Mouse (Mus musculus) MEL (cell line): ENCODE measurements around the gene Trak1. TPM values are rescaled to one million over a fixed set of nuclear protein-coding genes. Genes with fewer than 3 reads are reported as not detected.

ENCODE experiments used
- DNase-seq: peaks from one replicate; pipeline ENCODE4 v3.0.0; 2011; ENCODE audit warnings: low read depth, low spot score
- H3K27ac ChIP-seq: 2 replicates; pipeline ENCODE4 v1.5.1; 2012; ENCODE audit warnings: low read depth, mild to moderate bottlenecking, control low read depth, low read length, moderate library complexity; ENCODE audit not compliant: control insufficient read depth
- H3K27me3 ChIP-seq, 2 experiments: fragments of 150-350 bp in 1 of 2; sonication (generic) in 1 of 2; 2 replicates each; pipeline ENCODE4 v1.6.1; 2012; ENCODE audit warnings: low read length in 2 of 2, mild to moderate bottlenecking in 2 of 2, improper control_type of control experiment in 1 of 2, moderate library complexity in 1 of 2; ENCODE audit not compliant: insufficient read depth in 2 of 2, control insufficient read depth in 1 of 2
- H3K36me3 ChIP-seq, 2 experiments: 2 replicates each; pipeline ENCODE4 v1.6.1; 2012 to 2014; ENCODE audit warnings: low read length in 2 of 2, improper control_type of control experiment in 1 of 2, inconsistent platforms in 1 of 2, mild to moderate bottlenecking in 1 of 2; ENCODE audit not compliant: insufficient read depth in 2 of 2, control insufficient read depth in 1 of 2
- H3K4me1 ChIP-seq, 2 experiments: fragments of 150-350 bp in 1 of 2; sonication (generic) in 1 of 2; 2 replicates each; pipeline ENCODE4 v1.6.1; 2012; ENCODE audit warnings: low read length in 2 of 2, improper control_type of control experiment in 1 of 2, mild to moderate bottlenecking in 1 of 2; ENCODE audit not compliant: insufficient read depth in 2 of 2, control insufficient read depth in 1 of 2
- H3K4me3 ChIP-seq, 2 experiments: fragments of 150-350 bp in 1 of 2; sonication (generic) in 1 of 2; 2 replicates each; pipeline ENCODE4 v1.5.1; 2012; ENCODE audit warnings: low read depth in 2 of 2, low read length in 2 of 2, mild to moderate bottlenecking in 2 of 2, moderate library complexity in 2 of 2, control low read depth in 1 of 2, improper control_type of control experiment in 1 of 2; ENCODE audit not compliant: control insufficient read depth in 1 of 2, insufficient read depth in 1 of 2
- H3K79me2 ChIP-seq: 2 replicates; pipeline ENCODE4 v1.6.1; 2012; ENCODE audit warnings: mild to moderate bottlenecking, low read length, moderate library complexity; ENCODE audit not compliant: control insufficient read depth, poor library complexity, insufficient read depth
- H3K9ac ChIP-seq: 2 replicates; pipeline ENCODE4 v1.6.1; 2012; ENCODE audit warnings: low read depth, mild to moderate bottlenecking, control low read depth, low read length, moderate library complexity; ENCODE audit not compliant: control insufficient read depth, poor library complexity, severe bottlenecking
- H3K9me3 ChIP-seq: fragments of 150-350 bp; sonication (generic); replicated peaks from 2 replicates; pipeline ENCODE4 v1.6.1; 2012; ENCODE audit warnings: mild to moderate bottlenecking, low read length, improper control_type of control experiment, moderate library complexity; ENCODE audit not compliant: insufficient read depth
- CTCF ChIP-seq, 3 experiments: IDR thresholded peaks in 2 of 3; conservative IDR thresholded peaks in 1 of 3; 2 replicates each; pipeline ENCODE4 v1.5.1; 2011 to 2012; ENCODE audit warnings: low read length in 3 of 3, low read depth in 2 of 3, mild to moderate bottlenecking in 2 of 3, improper control_type of control experiment in 1 of 3, inconsistent platforms in 1 of 3, mixed read lengths in 1 of 3, moderate library complexity in 1 of 3; ENCODE audit not compliant: control insufficient read depth in 1 of 3, insufficient read depth in 1 of 3, poor library complexity in 1 of 3, severe bottlenecking in 1 of 3
- E2F4 ChIP-seq: IDR thresholded peaks from 2 replicates; pipeline ENCODE4 v1.6.1; 2011; ENCODE audit warnings: low read depth, low read length, improper control_type of control experiment, borderline replicate concordance
- EP300 ChIP-seq, 2 experiments: IDR thresholded peaks; 2 replicates each; pipeline ENCODE4 v1.6.1; 2011; ENCODE audit warnings: improper control_type of control experiment in 2 of 2, low read length in 2 of 2, low read depth in 1 of 2, mild to moderate bottlenecking in 1 of 2
- MAX ChIP-seq: IDR thresholded peaks from 2 replicates; pipeline ENCODE4 v1.6.1; 2011; ENCODE audit warnings: low read length, improper control_type of control experiment
- MEF2A ChIP-seq: IDR thresholded peaks from 2 replicates; pipeline ENCODE4 v1.6.1; 2014; ENCODE audit warnings: low read depth, mild to moderate bottlenecking, inconsistent platforms, low read length, improper control_type of control experiment; ENCODE audit not compliant: poor library complexity, insufficient replicate concordance, severe bottlenecking; ENCODE audit errors: extremely low read depth
- MXI1 ChIP-seq: IDR thresholded peaks from 2 replicates; pipeline ENCODE4 v1.6.1; 2011; ENCODE audit warnings: mild to moderate bottlenecking, low read depth, low read length, improper control_type of control experiment
- MYB ChIP-seq: IDR thresholded peaks from 2 replicates; pipeline ENCODE4 v1.6.1; 2011; ENCODE audit warnings: mild to moderate bottlenecking, low read depth, low read length, improper control_type of control experiment
- POLR2A ChIP-seq, 2 experiments: IDR thresholded peaks; 2 replicates each; pipeline ENCODE4 v1.6.1; 2011 to 2012; ENCODE audit warnings: low read length in 2 of 2, mild to moderate bottlenecking in 2 of 2, control low read depth in 1 of 2, improper control_type of control experiment in 1 of 2, low read depth in 1 of 2, moderate library complexity in 1 of 2; ENCODE audit not compliant: control insufficient read depth in 1 of 2, insufficient read depth in 1 of 2, poor library complexity in 1 of 2
- POLR2AphosphoS2 ChIP-seq: IDR thresholded peaks from 2 replicates; pipeline ENCODE4 v1.6.1; 2011; ENCODE audit warnings: low read length, improper control_type of control experiment
- SMC3 ChIP-seq: IDR thresholded peaks from 2 replicates; pipeline ENCODE4 v1.6.1; 2011; ENCODE audit warnings: low read depth, low read length, improper control_type of control experiment
- TAL1 ChIP-seq: IDR thresholded peaks from 2 replicates; pipeline ENCODE4 v1.6.1; 2012; ENCODE audit warnings: mild to moderate bottlenecking, inconsistent platforms, low read length, moderate library complexity, mixed read lengths
- UBTF ChIP-seq: IDR thresholded peaks from 2 replicates; pipeline ENCODE4 v1.6.1; 2012; ENCODE audit warnings: low read depth, mild to moderate bottlenecking, inconsistent platforms, low read length, improper control_type of control experiment, moderate library complexity, borderline replicate concordance; ENCODE audit not compliant: insufficient read depth
- polyA plus RNA-seq, 2 experiments: library from polyadenylated mRNA; stranded (reverse) in 1 of 2; unstranded in 1 of 2; fragments of >175 nt in 1 of 2; fragments of >200 nt in 1 of 2; gene quantifications; 2 replicates each; pipeline versions ENCODE4 v1.2.1 to v1.2.4; 2012; ENCODE audit warnings: low replicate concordance in 2 of 2, low read depth in 1 of 2; ENCODE audit not compliant: insufficient read length in 2 of 2, insufficient read depth in 1 of 2, missing spikeins in 1 of 2
- total RNA-seq: library from RNA; depleted of rRNA; stranded (reverse); fragments of 300-350 nt; gene quantifications from 2 replicates; pipeline ENCODE4 v1.2.3, GENCODE M21; 2012

Trak1 gene
- total and polyA plus RNA-seq, 3 experiments, result 16.2 to 35.5 TPM; not detected in 1

DNA sequence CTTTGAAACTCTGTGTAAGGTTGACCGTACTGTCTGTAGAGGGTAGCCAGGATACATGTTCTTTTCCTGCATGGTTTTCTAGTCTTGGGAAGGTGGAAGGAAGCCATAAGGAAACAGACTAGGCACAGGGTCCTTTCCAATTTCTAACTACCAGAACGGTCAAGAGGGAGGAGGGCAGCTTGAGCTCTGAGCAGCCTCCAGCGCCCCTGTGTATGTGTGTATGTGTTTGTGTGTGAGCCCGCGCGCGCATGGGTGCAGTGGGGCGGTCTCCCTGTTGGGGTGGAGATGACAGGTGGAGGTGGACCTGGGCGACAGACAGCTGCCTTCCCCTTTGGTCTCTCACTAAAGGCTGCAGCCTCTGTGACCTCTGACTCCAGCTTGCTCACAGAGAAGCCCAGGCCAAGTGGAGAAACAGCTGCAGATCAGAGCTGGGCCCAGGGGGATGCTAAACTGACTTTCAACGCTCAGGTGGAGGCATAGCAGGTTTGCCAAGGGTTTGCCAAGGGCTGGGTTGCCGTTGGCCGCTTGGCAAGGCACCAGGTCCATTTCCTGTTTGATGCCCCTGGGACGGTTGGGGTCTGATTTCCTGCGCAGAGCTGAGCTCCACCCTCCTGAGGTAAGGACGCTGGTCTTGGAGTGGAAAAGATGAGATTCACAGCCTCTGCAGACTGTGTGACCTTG lies 1.2 kb downstream of the Trak1 start:
- Histone ChIP-seq H3K27me3 (peaks cover 0 to 2% of the 10 kb centered on the region in 2 experiments; a peak in 1 of 4 replicates), H3K4me3 (peak overlapping the region; percentile 93), H3K79me2 (peaks cover 37% of the 10 kb centered on the region), H3K9me3 (no peaks in the 10 kb centered on the region), H3K4me1 (peaks cover 3 to 18% of the 10 kb centered on the region in 2 experiments), H3K9ac (peak overlapping the region; percentile 90), H3K36me3 (peaks cover 0 to 11% of the 10 kb centered on the region in 2 experiments; a peak in 2 of 4 replicates), H3K27ac (0 out of 2 replicates have a peak overlapping the region, but pooled peaks have one; percentile 42)
- no peak for TF ChIP-seq POLR2A (IDR thresholded peaks at IDR 0.05; ENCODE audit: control insufficient read depth in 1 of 2, insufficient read depth in 1 of 2, low read depth in 1 of 2, low read length in 2 of 2, poor library complexity in 1 of 2)
- peak in 1 of 2 experiments; percentile 38; a peak in 1 of 4 replicates for TF ChIP-seq EP300 (IDR thresholded peaks at IDR 0.05; ENCODE audit: low read depth in 1 of 2, low read length in 2 of 2)
- TF ChIP-seq MYB, result peak; percentile 48; the same call in 1 of the 2 replicates
- peak; percentile 50 for DNase-seq

DNA sequence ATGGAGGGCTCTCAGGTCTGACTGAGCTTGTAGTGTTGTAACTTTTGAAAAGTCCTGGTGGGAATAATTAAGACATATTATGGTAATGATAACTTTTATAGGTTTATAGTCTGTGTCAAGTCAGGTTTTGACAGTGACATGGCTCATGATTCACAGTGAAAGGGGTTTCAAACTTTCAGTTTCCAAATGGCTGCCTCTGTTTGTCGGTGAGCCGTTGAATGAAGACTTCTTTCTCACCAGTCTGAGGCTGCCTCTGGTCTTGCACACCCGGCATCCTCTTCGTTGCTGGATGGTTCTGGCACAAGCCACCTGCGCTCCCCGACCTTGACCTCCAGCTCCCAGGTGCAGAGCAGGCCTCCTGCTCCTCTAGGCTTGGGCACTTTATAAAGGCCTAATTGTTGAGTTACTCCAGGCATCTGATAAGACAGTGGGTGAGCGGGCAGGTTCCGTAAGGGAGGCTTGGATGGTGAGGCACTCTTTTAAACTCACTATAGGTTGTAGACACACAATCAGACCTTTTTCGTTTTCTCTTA lies 2.0 kb downstream of the Trak1 start:
- Histone ChIP-seq H3K36me3 (peaks cover 0 to 11% of the 10 kb centered on the region in 2 experiments; a peak in 2 of 4 replicates), H3K4me3 (peak overlapping the region in 1 of 2 experiments; percentile 93; a peak in 1 of 4 replicates), H3K9ac (no peak overlapping the region), H3K27ac (no peak overlapping the region), H3K9me3 (no peaks in the 10 kb centered on the region), H3K4me1 (peaks cover 3 to 18% of the 10 kb centered on the region in 2 experiments), H3K27me3 (no peaks in the 10 kb centered on the region), H3K79me2 (peaks cover 44% of the 10 kb centered on the region)
- no peak for DNase-seq
- TF ChIP-seq MEF2A (no peak), SMC3 (no peak)

DNA sequence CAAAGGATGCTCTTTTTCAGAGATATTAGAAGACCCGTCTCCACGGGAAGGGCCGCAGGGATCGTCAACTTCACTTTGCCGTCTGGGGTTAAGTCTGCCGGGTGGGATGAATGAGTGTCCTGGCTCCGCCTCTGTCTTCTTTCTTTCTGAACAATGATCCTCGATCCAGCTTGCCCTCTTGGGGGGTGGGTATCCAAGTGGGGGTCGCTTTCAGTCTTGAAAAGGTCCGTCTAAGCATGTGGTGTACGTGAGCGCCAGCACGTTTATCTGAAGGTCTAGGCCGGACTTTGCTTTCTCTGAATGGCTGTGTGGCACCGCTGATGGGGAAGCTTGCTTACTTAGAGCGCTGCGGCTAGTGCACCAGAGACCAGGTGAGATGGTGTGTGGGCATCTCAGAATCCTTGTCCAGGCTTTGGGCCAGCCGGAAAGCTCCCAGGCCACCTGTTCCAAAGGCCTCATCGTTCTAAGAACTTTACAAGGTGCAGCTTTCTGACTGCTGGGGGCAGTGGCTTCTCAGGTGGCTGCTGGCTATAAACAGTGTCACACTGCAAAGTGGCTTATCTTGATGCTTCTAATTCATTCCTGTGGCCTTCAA lies 2.8 kb downstream of the Trak1 start:
- Histone ChIP-seq H3K79me2 (peaks cover 48% of the 10 kb centered on the region), H3K36me3 (peaks cover 0 to 11% of the 10 kb centered on the region in 2 experiments; a peak in 2 of 4 replicates), H3K27me3 (no peaks in the 10 kb centered on the region), H3K4me1 (peaks cover 3 to 18% of the 10 kb centered on the region in 2 experiments), H3K4me3 (no peak overlapping the region), H3K9ac (no peak overlapping the region), H3K9me3 (no peaks in the 10 kb centered on the region), H3K27ac (no peak overlapping the region)
- no peak for TF ChIP-seq MAX
- TF ChIP-seq TAL1, result no peak
- TF ChIP-seq MYB, result no peak
- no peak for TF ChIP-seq SMC3
- TF ChIP-seq UBTF, result no peak
- TF ChIP-seq POLR2AphosphoS2, result no peak
- TF ChIP-seq CTCF (IDR thresholded peaks at IDR 0.05 in 2 of 3, conservative IDR thresholded peaks at IDR 0.05 in 1 of 3; ENCODE audit: control insufficient read depth in 1 of 3, insufficient read depth in 1 of 3, low read depth in 2 of 3, low read length in 3 of 3, poor library complexity in 1 of 3, severe bottlenecking in 1 of 3), result no peak
- no peak for TF ChIP-seq E2F4
- TF ChIP-seq MXI1, result no peak
- DNase-seq, result no peak
